Mouse (Mus musculus): ENCODE results near the gene Gm36079.
"Not testable (repeated sequence)": the region's sequence is repeated elsewhere in the genome, so short reads cannot be mapped to it uniquely, and the experiment has no call there.

Gene Gm36079

GRCm38 (mm10) chr13:120015348-120016007, 11.3 kb downstream of the Gm36079 start:
- DNase-seq: not testable (repeated sequence)

- DNase-seq: not testable (repeated sequence)
Measured at GRCm38 (mm10) chr13:120013962-120014361, 12.8 kb downstream of the Gm36079 start.

GRCm38 (mm10) chr13:120013544-120013943, 13.3 kb downstream of the Gm36079 start:
- DNase-seq: not testable (repeated sequence)

- not testable (repeated sequence) for DNase-seq
Measured at GRCm38 (mm10) chr13:120010068-120010467, 16.7 kb downstream of the Gm36079 start.

GRCm38 (mm10) chr13:119999215-119999614, 27.6 kb downstream of the Gm36079 start:
- not testable (repeated sequence) for DNase-seq

GRCm38 (mm10) chr13:119998442-119999086, 28.2 kb downstream of the Gm36079 start:
- not testable (repeated sequence) for DNase-seq

GRCm38 (mm10) chr13:119991917-119992496, 34.8 kb downstream of the Gm36079 start:
- DNase-seq: not testable (repeated sequence)

GRCm38 (mm10) chr13:119991264-119991663, 35.5 kb downstream of the Gm36079 start:
- not testable (repeated sequence) for DNase-seq

Measured in cerebellum, adult 11-12 months (tissue).